Mouse (Mus musculus) midbrain, embryonic 16.5 days (tissue): Measurements from ENCODE around the gene Unc13a. TPM values are rescaled to one million over a fixed set of nuclear protein-coding genes. Genes with fewer than 3 reads are reported as not detected.
A peak's percentile ranks its signal among the peaks of the same experiment; 100 is the strongest.

Experiments used
- ATAC-seq: fragments of 200-750 bp; cut with Nextera tagmentation; 2 replicates; pipeline ENCODE4 v1.8.0; 2017; ENCODE audit warnings: moderate TSS enrichment
- H3K27ac ChIP-seq: fragments of 300-500 bp; sonication (generic); 2 replicates; pipeline ENCODE4 v1.5.1; 2014; ENCODE audit warnings: mild to moderate bottlenecking, low read length, mixed read lengths
- H3K27me3 ChIP-seq: fragments of 300-500 bp; sonication (generic); 2 replicates; pipeline ENCODE4 v1.6.1; 2014; ENCODE audit warnings: low read depth, low read length, mixed read lengths; ENCODE audit not compliant: control insufficient read depth, insufficient read depth
- H3K36me3 ChIP-seq: fragments of 300-500 bp; sonication (generic); 2 replicates; pipeline ENCODE4 v1.6.1; 2014; ENCODE audit warnings: mild to moderate bottlenecking, low read length, moderate library complexity, mixed read lengths; ENCODE audit not compliant: control insufficient read depth, insufficient read depth
- H3K4me1 ChIP-seq: fragments of 300-500 bp; sonication (generic); 2 replicates; pipeline ENCODE4 v1.6.1; 2014; ENCODE audit warnings: mild to moderate bottlenecking, low read length, mixed read lengths; ENCODE audit not compliant: control insufficient read depth, insufficient read depth
- H3K4me2 ChIP-seq: fragments of 300-500 bp; sonication (generic); 2 replicates; pipeline ENCODE4 v1.6.1; 2014; ENCODE audit warnings: mild to moderate bottlenecking, low read length, mixed read lengths
- H3K4me3 ChIP-seq: fragments of 300-500 bp; sonication (generic); 2 replicates; pipeline ENCODE4 v1.5.1; 2014; ENCODE audit warnings: low read depth, mild to moderate bottlenecking, low read length, moderate library complexity, mixed read lengths
- H3K9ac ChIP-seq: fragments of 300-500 bp; sonication (generic); 2 replicates; pipeline ENCODE4 v1.6.1; 2014; ENCODE audit warnings: low read depth, low read length, mixed read lengths
- H3K9me3 ChIP-seq: fragments of 300-500 bp; sonication (generic); replicated peaks from 2 replicates; pipeline ENCODE4 v1.6.1; 2014; ENCODE audit warnings: mild to moderate bottlenecking, low read length, mixed read lengths; ENCODE audit not compliant: control insufficient read depth, poor library complexity, severe bottlenecking
- WGBS: fragments of 180-500 bp; shearing (Covaris S2); extraction: QIAGEN DNeasy Blood & Tissue Kit; methylation state at CpG from one replicate; pipeline ENCODE4 v1.1.7; 2014; 5-methylcytosine and 5-hydroxymethylcytosine counted together
- polyA plus RNA-seq: library from polyadenylated mRNA; unstranded; fragments of >200 nt; fragmentation: Nextera tagmentation; extraction: Ambion mirVana; gene quantifications from 2 replicates; pipeline ENCODE4 v1.2.1, GENCODE M21; 2015

The Unc13a gene
- 23.5 and 29.0 TPM in 2 replicates for polyA plus RNA-seq

DNA sequence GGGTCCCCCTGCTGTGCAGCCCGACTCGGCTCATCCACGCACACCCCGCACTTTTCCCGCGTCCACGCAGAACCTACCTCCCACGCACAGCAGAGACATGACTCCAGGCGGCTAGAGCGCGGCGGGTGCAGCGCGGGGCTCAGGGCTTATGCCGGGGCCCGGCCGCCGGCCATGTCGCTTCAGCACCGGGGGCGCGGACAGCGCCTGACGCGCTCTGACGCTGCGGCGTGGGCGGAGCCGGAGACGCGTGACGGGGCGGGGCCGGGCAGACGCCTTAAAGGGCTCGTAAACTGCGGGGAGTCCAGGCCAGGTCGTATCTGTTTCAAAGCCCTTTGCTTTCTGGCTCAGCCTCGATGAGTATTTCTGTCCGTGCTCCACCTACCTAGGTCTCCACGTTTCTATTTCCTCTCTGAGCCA lies at the start of gene Unc13a:
Gene Unc13a, minus strand, starts transcription at position 209 of the 417 bp plus-strand sequence.
- Histone ChIP-seq H3K4me1 (peaks cover 43% of the 10 kb centered on the region), H3K27ac (peak within 1 kb of the TSS; percentile 94), H3K27me3 (no peaks in the 10 kb centered on the region), H3K4me2 (peak within 1 kb of the TSS; percentile 73), H3K4me3 (peak within 1 kb of the TSS; percentile 90), H3K36me3 (no peaks in the 10 kb centered on the region), H3K9me3 (no peaks in the 10 kb centered on the region), H3K9ac (peak within 1 kb of the TSS; percentile 85)
- ATAC-seq: peak; percentile 76
- 0% methylated on average over 41 of the region's 42 CpGs for WGBS

DNA sequence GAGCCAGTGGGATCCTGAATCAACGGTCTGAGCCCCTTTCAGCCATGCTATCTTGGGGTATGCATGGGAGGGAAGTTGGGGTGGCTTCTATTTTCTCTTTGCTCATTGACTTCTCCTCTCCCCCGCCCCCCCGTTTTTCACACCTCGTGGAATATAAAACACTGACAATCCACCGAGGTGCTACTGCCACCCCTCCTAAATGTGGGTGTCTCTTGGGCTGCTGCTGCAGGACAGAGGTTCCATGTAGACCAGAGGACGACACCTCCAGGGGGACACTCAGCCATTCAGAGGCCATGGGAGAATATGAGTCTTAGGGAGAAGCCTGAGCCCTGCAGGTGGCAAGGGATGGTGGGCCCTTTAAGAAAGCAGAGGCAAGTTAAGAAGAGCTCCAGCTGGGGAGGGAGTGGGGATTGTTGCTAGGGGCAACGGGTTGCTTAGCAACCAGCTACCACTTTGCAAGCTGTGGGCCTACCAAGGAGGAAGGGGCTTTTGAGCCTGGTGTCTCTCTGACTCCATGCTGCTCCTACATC lies 48.4 kb upstream of the Unc13a start:
- peaks cover 7% of the 10 kb centered on the region; the same call in 1 of the 2 replicates for H3K36me3 ChIP-seq
- WGBS: 20% methylated on average over 7 of the region's 7 CpGs
- H3K27ac ChIP-seq: peak overlapping the region; percentile 86
- peak overlapping the region; percentile 42 for H3K4me2 ChIP-seq
- ATAC-seq: peak; percentile 75
- H3K27me3 ChIP-seq: no peaks in the 10 kb centered on the region
- no peaks in the 10 kb centered on the region for H3K9me3 ChIP-seq
- H3K9ac ChIP-seq: peak overlapping the region; percentile 45
- peaks cover 54% of the 10 kb centered on the region for H3K4me1 ChIP-seq
- H3K4me3 ChIP-seq: 0 out of 2 replicates have a peak overlapping the region, but pooled peaks have one; percentile 0

DNA sequence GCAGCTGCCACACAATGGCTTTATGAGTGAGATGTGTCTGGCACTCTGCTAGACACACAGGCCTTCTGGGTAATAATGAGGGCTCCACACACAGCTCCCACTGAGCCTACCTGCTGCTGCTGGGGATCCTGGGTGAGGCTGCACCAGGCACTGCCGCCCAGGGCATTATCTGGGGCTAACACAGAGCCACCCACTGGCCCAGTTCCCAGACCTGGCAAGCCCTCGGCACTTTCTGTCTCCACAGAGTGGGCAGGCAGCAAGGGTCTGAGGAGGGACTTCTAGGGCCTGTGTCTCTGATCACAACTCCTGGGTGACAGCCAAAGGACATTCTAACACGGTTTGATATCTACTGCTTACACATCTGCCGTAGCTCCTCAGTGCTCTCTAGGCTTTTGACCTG lies 47.7 kb upstream of the Unc13a start:
- Histone ChIP-seq H3K4me3 (no peak overlapping the region), H3K27ac (peak overlapping the region; percentile 86), H3K36me3 (peaks cover 7% of the 10 kb centered on the region; the same call in 1 of the 2 replicates), H3K27me3 (no peaks in the 10 kb centered on the region), H3K9ac (peak overlapping the region; percentile 13; the same call in 1 of the 2 replicates), H3K4me1 (peaks cover 51% of the 10 kb centered on the region), H3K4me2 (peak overlapping the region; percentile 42; the same call in 1 of the 2 replicates), H3K9me3 (no peaks in the 10 kb centered on the region)
- WGBS: 28% methylated on average over 4 of the region's 4 CpGs
- ATAC-seq: peak; percentile 16

DNA sequence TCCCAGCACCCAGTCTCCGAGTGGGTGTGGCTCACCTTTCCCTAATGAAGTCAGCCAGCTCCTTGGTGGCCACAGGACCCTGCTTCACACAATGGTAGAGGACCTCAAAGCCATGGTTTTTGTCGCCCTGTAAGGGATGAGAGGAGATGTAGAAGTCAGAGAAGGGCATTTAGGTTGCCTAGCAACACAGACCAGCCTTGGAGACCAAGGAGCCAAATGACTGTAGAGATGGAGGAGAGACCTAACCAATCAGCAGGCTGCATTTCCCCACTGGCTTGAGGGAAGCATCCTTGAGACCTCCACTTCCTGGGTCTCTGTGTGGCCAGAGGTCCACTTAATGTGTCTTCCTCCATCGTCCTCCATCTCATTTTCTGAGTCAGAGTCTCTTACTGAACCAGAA lies 46.7 kb upstream of the Unc13a start:
- no peaks in the 10 kb centered on the region for H3K9me3 ChIP-seq
- H3K27ac ChIP-seq: peak overlapping the region; percentile 86
- H3K27me3 ChIP-seq: no peaks in the 10 kb centered on the region
- peaks cover 46% of the 10 kb centered on the region for H3K4me1 ChIP-seq
- H3K4me3 ChIP-seq: no peak overlapping the region
- peaks cover 7% of the 10 kb centered on the region for H3K36me3 ChIP-seq
- H3K9ac ChIP-seq: no peak overlapping the region
- no peak overlapping the region for H3K4me2 ChIP-seq
- no peak for ATAC-seq
- WGBS: 37% methylated on average over 3 of the region's 3 CpGs

DNA sequence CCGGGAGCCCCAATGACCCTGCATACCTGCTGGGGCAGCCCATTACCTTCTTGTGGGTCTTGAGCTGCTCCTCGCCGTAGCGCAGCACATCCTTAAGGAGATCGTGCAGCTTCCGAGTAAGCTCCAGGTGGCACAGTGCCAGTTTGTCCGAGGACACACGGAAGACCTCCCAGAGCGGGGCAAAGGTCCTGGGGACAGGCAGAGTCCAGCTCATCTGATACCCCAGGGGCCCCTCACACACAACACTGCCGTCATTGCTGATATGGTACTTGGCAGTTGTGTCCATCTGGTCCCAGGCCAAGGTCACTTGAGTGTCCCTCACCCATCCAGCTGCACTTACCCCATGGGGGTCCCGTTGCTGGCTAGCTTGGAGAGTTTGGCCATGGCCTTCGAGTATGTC lies 45.5 kb upstream of the Unc13a start:
- Histone ChIP-seq H3K27ac (no peak overlapping the region), H3K9me3 (no peaks in the 10 kb centered on the region), H3K4me1 (peaks cover 41% of the 10 kb centered on the region), H3K4me3 (no peak overlapping the region), H3K9ac (no peak overlapping the region), H3K36me3 (peaks cover 14% of the 10 kb centered on the region), H3K4me2 (no peak overlapping the region), H3K27me3 (no peaks in the 10 kb centered on the region)
- WGBS: 86% methylated on average over 12 of the region's 12 CpGs
- ATAC-seq: no peak

DNA sequence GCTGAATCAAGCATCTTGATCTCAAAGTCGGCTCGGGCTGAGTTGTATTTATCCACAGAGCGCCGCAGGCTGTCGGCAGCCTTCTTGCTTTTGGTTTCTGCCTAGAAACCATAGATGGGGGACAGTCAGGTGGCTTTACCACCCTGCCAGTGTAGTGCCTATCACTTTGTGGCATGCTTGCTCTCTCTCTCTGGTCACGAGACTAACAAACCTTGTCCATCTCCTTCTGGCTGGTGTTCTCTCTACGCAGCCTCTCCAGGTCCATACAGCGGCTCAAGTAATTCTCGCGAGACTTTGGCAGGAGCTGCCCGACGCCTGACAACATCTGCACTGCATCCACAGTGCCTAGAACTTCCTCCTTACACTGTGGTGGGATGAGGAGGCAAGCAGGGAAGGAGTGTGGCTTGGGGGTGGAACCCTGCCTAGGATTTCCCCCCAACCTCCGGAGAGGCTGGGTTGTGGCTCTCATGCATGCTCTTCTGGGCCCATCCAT lies 45.0 kb upstream of the Unc13a start:
- H3K9me3 ChIP-seq: no peaks in the 10 kb centered on the region
- H3K4me3 ChIP-seq: no peak overlapping the region
- H3K36me3 ChIP-seq: peaks cover 16% of the 10 kb centered on the region
- H3K27me3 ChIP-seq: no peaks in the 10 kb centered on the region
- no peak for ATAC-seq
- H3K27ac ChIP-seq: no peak overlapping the region
- H3K4me2 ChIP-seq: no peak overlapping the region
- H3K9ac ChIP-seq: no peak overlapping the region
- H3K4me1 ChIP-seq: peaks cover 37% of the 10 kb centered on the region
- WGBS: 88% methylated on average over 13 of the region's 13 CpGs

DNA sequence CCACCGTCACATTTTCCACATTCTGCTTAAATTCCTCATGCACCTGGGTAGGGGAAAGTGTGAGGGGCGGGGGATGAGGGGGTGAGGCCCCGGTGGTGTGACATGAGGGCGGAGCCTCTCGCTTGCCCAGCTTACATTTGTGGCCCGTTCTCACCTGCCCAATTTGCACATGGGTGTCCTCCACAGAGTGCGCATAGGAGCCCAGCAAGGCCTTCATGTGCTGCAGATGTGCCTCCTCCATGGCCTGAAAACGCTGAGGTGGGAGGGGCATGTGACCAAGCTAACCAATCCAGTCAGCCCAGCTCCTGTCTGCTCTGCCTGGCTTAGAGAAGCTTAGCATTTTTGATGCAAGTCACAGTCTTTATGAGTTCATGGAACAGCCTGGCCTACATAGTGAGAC lies 44.0 kb upstream of the Unc13a start:
- no peak for ATAC-seq
- H3K4me2 ChIP-seq: no peak overlapping the region
- H3K27me3 ChIP-seq: no peaks in the 10 kb centered on the region
- no peak overlapping the region for H3K4me3 ChIP-seq
- no peaks in the 10 kb centered on the region for H3K9me3 ChIP-seq
- H3K4me1 ChIP-seq: peaks cover 26% of the 10 kb centered on the region
- WGBS: 58% methylated on average over 8 of the region's 8 CpGs
- no peak overlapping the region for H3K9ac ChIP-seq
- no peak overlapping the region for H3K27ac ChIP-seq
- peaks cover 16% of the 10 kb centered on the region for H3K36me3 ChIP-seq

DNA sequence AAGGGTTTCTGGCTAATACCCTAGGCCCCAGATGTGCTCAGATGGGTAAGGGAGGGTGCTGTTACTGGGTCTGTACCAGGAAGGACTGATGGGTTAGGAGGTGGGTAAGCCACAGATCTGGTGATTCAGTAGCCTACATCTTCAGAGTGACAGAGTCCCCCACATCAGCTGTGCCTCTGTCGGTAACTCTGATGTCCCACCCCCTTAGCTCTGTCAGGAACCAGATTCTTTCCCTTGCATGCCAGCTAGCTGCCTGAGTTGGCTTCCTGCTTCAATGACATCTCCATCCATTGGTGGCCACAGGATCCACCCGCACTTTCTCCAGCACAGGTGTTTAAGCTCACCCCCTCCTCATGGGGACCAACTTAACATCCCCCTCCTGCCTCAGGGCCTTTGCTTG lies 40.0 kb upstream of the Unc13a start:
- WGBS: 73% methylated on average over 2 of the region's 2 CpGs
- H3K27me3 ChIP-seq: no peaks in the 10 kb centered on the region

DNA sequence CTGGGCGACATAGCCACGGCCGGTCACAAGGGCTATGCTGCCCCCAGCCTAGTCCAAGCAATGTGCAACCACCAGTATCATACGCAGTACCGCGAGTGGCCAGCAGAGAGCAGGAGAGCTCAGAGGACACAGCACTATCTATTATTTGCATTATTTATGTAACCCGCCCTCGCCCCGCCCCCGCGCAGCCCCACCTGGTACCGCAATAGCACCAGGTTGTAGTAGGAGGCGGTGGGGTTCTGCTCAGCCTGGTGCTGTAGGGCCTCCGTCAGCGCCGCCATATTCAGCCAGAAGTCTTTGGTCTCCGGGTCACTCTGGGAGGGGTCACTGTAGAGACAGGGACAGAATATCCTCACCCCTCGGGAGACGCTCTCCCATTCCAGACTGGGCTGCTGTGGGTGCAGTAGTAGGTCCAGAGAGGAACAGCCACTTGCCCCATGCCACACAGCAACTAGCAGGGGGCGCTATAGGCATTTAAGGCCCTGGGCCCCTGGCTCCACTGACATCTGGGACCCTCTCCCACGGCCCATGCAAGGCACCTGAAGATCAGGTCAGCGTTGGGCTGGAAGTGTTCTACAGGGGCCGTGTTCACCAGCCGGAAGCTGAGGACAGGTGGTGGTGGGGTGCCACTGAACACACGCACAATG lies 38.4 kb upstream of the Unc13a start:
- WGBS: 20% methylated on average over 25 of the region's 25 CpGs
- ATAC-seq: peak; percentile 68
- H3K4me1 ChIP-seq: peaks cover 5% of the 10 kb centered on the region; the same call in 1 of the 2 replicates
- H3K4me3 ChIP-seq: peak overlapping the region; percentile 11; the same call in 1 of the 2 replicates
- H3K27me3 ChIP-seq: no peaks in the 10 kb centered on the region; the same call in 1 of the 2 replicates
- peak overlapping the region; percentile 48 for H3K4me2 ChIP-seq
- H3K9ac ChIP-seq: peak overlapping the region; percentile 56
- H3K9me3 ChIP-seq: no peaks in the 10 kb centered on the region
- H3K36me3 ChIP-seq: peaks cover 21% of the 10 kb centered on the region
- no peak overlapping the region for H3K27ac ChIP-seq

More for the DNA sequence above, 40.0 kb upstream of the Unc13a start:
- H3K4me3 ChIP-seq: no peak overlapping the region
- H3K27ac ChIP-seq: no peak overlapping the region
- H3K4me2 ChIP-seq: no peak overlapping the region
- peaks cover 25% of the 10 kb centered on the region for H3K36me3 ChIP-seq
- H3K4me1 ChIP-seq: peaks cover 5% of the 10 kb centered on the region; the same call in 1 of the 2 replicates
- H3K9me3 ChIP-seq: no peaks in the 10 kb centered on the region
- no peak for ATAC-seq
- 0 out of 2 replicates have a peak overlapping the region, but pooled peaks have one; percentile 14 for H3K9ac ChIP-seq
